Mouse (Mus musculus) bone marrow macrophage, adult 2 months (primary cell): ENCODE results near the gene Nolc1.

Experiments used
- CTCF ChIP-seq: IDR thresholded peaks from 2 replicates; pipeline ENCODE4 v1.5.1; 2012; ENCODE audit warnings: low read depth, mild to moderate bottlenecking, low read length, moderate library complexity
- POLR2A ChIP-seq: IDR thresholded peaks from 2 replicates; pipeline ENCODE4 v1.6.1; 2012; ENCODE audit warnings: mild to moderate bottlenecking, low read depth, low read length, borderline replicate concordance

- TF ChIP-seq CTCF (no peak), POLR2A (no peak)
Measured at GRCm38 (mm10) chr19:46114617-46115016, 39.0 kb downstream of the Nolc1 start.
